Mouse (Mus musculus): ENCODE measurements at regions not wholly inside any gene's neighbourhood (a gene's known extent, or its start where the extent isn't known, plus 50 kb on each side); places are given as distances from the start of the nearest gene placed in this dataset.

DNA sequence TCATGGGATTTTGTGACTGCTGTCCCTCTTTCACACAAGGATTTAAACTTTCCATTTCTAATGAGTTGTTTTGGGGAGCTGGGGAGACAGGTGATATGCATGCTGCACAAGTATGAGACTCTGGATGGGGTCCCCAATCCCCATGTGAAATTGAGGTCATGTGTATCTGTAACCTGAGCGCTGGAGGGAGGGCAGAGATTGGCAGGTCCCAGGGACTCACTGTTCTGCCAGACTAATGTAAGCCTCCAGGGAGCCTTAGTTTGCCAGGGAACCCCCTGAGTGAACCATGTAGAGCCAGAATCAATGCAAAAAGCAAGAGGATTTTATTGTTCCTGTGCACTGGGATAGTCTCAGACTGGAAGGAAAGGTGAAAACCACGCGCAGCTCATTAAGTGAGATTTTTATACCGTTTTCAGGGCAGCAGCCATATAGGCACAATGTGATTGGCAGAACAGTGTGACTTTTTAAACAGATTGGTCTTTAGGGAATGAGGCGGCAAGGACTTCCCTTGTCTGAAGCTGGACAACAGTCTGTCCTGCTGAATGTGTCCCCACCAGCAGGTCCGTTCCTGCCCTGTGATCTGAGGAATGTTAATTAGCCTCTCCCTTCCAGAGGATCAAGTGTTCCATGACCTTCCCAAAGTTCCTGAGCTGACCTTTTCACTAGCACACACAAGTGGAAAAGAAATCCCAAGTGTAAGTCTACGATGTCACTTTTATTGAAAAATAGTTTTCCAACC is 59.9 kb upstream of the Oxgr1 start:
- no peak for DNase-seq (ENCODE audit: low read depth, low spot score)

GRCm38 (mm10) chr14:120102749-120103142 is 60.5 kb upstream of the Oxgr1 start:
- no peak for DNase-seq (ENCODE audit: low read depth, low spot score)

GRCm38 (mm10) chr14:120109846-120110245 is 67.6 kb upstream of the Oxgr1 start:
- no peak for DNase-seq (ENCODE audit: low read depth, low spot score)

- no peak for DNase-seq (ENCODE audit: low read depth, low spot score)
Measured at GRCm38 (mm10) chr14:120113316-120113715, 71.1 kb upstream of the Oxgr1 start.

DNA sequence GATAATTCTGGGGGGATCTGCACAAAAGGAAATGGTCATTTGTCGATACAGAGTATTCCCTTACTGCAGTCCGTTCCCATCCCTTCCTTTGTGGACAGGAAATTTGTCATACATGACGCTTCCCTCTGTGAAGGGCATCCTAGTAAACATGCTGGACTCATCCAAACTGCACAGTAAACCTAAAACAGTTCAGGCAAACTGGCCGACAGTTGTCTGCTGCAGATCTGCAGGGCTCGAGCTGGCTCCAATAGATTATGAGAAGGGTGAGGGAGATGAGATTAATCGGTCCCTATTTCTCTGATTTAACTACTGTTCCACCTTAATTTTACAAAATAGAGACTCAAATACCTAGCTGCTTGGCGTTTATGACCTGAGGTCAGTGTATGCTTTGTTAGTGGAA is 76.3 kb upstream of the Oxgr1 start:
- DNase-seq (ENCODE audit: low read depth, low spot score), result no peak

DNA sequence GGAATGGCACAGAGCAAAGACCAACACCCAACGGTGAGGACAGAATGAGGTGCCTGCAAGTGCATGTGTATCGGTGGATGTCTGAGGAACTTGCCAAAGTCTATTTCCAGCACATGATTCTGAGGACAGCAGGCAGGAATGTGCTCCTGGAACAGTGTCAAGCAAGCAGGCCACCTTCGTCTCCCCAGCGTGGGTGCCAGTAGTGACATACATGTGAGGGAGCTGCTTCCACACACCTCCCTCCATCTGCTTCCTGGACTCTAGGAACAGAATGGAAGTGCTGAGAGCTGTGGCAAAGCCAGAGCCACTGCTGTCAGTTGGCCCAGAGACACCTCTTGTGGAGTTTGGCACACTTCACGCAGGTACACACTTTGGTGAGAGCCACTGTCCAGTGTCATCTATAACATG is 76.9 kb upstream of the Oxgr1 start:
- DNase-seq (ENCODE audit: low read depth, low spot score), result no peak

- no peak for DNase-seq (ENCODE audit: low read depth, low spot score)
Measured at GRCm38 (mm10) chr14:120119506-120119905, 77.3 kb upstream of the Oxgr1 start.

DNA sequence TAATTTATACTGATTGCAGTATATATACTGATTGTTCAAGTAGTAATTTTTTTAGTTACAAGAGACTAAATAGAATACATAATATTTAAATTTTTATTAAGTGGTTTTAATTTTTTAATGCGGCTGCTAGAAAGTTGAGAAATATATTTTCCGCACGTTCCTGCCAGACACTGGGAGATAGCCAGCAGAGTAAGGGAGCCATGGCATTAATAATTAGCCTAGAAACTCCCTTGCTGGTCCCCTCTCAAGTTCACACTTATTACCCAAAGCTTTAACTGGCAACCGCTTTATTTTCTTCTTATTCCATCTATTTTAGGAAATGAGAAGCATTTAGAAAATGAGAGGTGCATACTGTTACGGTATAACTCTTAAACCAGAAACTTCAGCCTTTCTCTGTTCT is 78.0 kb upstream of the Oxgr1 start:
- DNase-seq (ENCODE audit: low read depth, low spot score), result no peak

DNA sequence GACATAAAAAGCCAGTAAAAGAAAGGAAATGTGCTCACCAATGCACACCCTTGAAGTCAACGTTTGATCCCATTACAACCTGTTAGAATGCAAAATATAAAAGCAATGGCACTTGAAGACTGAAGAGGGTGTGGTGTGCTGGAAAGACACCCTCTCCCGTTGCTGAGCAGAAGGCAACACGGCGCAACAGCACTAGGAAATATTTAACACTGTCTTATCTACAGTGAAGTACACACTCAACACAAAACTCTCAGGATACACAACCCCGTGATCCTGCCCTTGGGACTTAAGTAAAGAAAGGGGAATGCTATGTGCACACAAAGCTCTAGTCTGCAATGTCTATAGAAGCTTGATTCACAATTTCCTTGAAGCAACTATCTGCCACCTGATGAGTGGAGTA is 83.1 kb upstream of the Oxgr1 start:
- DNase-seq (ENCODE audit: low read depth, low spot score), result no peak

DNA sequence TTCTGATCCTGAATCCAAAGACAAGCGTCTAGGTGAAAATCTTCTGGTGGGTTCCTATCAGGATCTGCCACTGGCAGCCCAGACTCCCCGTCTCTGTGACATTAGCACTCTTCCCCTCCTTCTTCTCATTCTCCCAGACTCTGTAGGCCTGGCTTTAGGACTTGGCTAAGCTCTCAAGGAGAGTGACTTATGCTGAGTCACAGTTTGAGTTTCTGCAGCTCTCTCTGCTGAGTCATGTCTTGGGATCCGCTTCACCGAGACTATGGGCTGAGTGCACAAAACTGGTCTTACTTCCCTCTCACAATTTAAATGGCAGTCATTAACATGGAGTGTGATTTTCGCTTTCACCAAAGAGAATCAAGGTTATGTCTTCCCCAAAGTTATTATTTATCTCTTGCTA is 85.2 kb upstream of the Oxgr1 start:
- no peak for DNase-seq (ENCODE audit: low read depth, low spot score)

- DNase-seq (ENCODE audit: low read depth, low spot score), result no peak
Measured at GRCm38 (mm10) chr14:120134346-120135008, 92.2 kb upstream of the Oxgr1 start.

DNA sequence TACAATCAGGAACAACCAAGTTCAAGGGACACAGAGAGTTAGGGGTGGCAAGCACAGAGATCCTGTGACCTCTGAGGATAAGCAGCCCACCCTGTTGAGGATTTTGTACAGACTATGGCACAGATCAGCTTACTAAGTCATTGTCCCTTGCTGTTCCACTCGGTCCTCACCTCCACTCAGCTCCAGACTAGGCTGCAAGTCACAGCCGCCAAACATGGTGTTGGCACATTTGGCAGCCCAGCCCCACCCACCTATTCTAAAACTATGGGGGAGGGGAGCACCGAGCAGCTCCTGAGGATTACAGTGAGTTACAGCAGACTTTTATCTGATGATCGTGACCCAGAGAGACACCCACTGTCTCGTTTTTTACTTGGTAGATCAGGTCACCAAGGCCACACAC is 93.0 kb upstream of the Oxgr1 start:
- DNase-seq (ENCODE audit: low read depth, low spot score), result no peak

DNA sequence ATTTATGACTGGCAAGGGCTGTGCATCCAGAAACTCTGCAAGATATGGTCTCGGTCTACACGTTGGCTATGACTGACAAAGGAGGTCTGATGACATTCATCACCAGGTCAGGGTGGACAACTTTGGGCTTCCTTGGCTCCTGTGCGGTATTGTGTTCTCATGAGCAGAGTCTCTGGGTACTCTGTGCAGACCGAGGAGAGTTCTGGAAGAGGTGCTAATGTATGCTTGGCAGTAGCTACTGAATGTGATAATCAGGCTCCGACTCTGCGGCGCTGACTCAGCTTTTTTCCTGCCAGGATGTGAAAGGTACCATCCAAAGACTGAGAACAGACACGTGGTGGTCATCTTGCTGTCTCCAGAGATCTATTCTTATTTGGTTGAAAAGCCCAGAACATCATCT is 94.5 kb upstream of the Oxgr1 start:
- no peak for DNase-seq (ENCODE audit: low read depth, low spot score)

DNA sequence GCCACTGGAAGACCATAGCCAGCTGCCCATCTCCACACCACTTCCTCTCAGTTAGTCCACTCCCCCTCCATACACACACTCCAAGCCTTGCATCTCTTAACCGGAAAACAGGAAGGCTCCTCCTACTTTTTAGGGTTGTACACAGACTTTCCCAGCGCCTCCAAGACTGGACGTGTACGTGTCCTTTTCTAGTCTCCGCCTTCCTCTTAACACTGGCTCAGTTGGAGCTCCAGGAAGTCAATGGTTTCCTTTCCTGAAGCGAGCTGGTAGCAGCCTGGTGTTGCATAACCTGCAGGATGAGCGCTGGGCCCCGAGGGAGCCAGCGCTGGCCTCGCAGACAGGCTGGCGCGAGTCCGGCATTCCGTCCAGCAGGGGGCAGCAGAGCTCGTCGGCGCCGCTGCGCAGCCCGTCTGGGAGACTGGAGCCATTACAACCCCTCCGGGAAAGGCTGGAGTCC is 95.5 kb upstream of the Oxgr1 start:
- DNase-seq (ENCODE audit: low read depth, low spot score), result peak; percentile 81

GRCm38 (mm10) chr14:120138546-120138945 is 96.3 kb upstream of the Oxgr1 start:
- DNase-seq (ENCODE audit: low read depth, low spot score), result no peak

DNA sequence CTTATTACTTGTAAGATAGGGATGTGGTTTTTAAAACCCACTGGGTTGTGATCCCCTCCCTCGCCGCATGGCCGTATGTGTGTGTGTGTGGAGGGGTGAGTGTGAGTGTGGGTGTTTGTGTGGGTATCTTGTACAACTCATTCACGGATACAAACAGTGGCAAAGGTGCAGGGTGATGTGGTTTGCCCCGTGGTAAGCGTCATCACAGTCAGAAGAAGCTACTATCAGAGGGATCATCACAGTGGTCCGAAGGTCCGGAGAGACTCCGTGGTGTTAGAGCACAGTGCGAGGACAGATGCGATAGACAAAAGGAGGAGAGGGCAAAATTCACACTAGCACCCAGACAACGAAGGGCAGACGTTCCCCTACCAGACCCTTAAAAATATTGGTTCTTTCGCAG is 97.0 kb upstream of the Oxgr1 start:
- no peak for DNase-seq (ENCODE audit: low read depth, low spot score)

DNA sequence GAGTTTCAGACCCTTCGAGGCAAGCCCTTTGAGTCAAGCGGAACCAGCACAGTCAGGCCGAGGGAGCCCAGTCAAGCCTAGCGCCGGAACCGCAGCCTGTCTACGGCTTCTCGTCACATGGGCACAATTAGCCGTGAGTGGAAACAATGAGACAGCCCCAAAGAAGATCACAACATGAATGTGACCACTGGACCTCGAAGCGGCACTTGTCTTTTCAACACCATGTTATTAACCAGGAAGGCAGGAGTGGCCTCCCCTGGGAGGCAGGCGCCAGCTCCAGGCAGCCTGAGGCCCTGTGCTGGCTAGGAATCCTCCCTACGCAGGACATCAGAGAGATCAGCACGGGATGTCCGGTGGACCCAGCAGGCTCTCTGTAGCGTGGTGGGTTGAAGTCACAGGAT is 97.4 kb upstream of the Oxgr1 start:
- DNase-seq (ENCODE audit: low read depth, low spot score), result no peak

DNA sequence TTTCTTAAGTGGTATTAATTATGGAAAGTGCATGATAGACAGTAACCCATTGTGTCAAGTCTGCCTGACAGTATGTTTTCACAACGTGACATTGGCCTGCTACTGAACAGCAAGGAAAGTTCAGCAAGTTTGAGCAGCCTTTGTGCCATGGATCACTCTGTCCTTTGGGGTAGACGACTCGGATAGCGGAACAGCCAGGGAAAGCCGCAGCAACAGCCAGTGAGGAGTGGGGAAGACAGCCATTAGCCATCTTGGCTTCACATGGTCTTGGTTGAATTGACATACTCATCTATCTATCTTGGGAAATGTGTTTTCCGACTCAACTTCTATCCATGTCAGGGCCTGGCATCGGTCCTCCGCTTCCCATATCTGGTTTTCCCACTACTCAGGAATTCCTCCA is 98.0 kb upstream of the Oxgr1 start:
- DNase-seq (ENCODE audit: low read depth, low spot score), result no peak

GRCm38 (mm10) chr14:120140791-120141747 is 98.8 kb upstream of the Oxgr1 start:
- DNase-seq (ENCODE audit: low read depth, low spot score), result no peak

DNA sequence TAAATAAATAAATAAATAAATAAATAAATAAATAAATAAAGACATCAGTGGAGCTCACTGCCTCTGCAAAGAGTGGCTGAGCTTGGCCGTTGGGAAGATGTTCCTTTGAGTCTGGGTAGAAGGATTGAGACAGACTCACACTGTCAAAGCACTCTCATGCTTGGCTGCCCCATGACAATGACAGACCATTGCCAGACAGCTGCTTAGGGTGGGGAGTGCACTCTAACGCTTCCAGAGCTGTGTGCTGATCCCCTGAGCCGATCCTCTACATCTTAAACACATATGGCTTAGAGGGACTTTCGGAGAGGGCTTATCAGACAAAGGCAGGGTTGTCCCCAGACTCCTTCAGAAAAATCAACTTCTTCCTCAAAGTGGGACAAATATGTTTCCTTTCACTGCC is 100.0 kb upstream of the Oxgr1 start:
- no peak for DNase-seq (ENCODE audit: low read depth, low spot score)

DNA sequence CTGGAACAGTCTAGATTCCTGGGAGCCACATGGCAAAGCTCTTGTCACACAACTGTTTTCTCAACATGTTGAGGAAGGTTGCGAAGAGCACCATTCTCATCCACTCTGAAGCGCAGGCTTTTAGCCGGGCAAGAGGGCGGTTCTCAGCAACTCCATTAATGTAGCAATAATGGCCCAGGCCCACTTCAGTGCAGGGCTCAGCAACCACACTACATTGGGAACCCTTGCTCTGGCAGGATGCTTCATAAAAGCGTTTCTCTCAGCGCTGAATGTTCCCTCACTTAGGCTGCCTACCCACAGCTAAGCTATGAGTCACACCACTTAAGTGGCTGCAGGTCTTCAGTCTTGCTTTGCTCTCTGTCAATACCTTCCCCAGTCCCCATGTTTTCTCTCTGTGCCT is 102.2 kb upstream of the Oxgr1 start:
- DNase-seq (ENCODE audit: low read depth, low spot score), result no peak

GRCm38 (mm10) chr14:120146312-120146711 is 104.1 kb upstream of the Oxgr1 start:
- no peak for DNase-seq (ENCODE audit: low read depth, low spot score)

Measured in ES-CJ7 (cell line).